Mouse (Mus musculus) monocyte, adult 2 months (primary cell): Measurements from ENCODE around the gene Sun1.

Experiments used
- DNase-seq, 2 experiments: peaks; one replicate each; pipeline ENCODE4 v3.0.0; 2022; ENCODE audit warnings: low spot score in 2 of 2, low read depth in 1 of 2

Gene Sun1

GRCm38 (mm10) chr5:139208183-139208582, 7.7 kb downstream of the Sun1 start:
- DNase-seq, result no peak

- no peak for DNase-seq
These were observed 8.6 kb downstream of the Sun1 start for GRCm38 (mm10) chr5:139208871-139209684.

GRCm38 (mm10) chr5:139209685-139210026, 9.2 kb downstream of the Sun1 start:
- no peak for DNase-seq

- no peak for DNase-seq
These were observed 11.4 kb downstream of the Sun1 start for GRCm38 (mm10) chr5:139211737-139212385.

GRCm38 (mm10) chr5:139214298-139214697, 13.9 kb downstream of the Sun1 start:
- DNase-seq, result no peak

GRCm38 (mm10) chr5:139215184-139215583, 14.7 kb downstream of the Sun1 start:
- no peak for DNase-seq

GRCm38 (mm10) chr5:139216121-139216520, 15.7 kb downstream of the Sun1 start:
- no peak for DNase-seq

- no peak for DNase-seq
These were observed 16.3 kb downstream of the Sun1 start for GRCm38 (mm10) chr5:139216774-139217173.

GRCm38 (mm10) chr5:139220006-139220515, 19.6 kb downstream of the Sun1 start:
- DNase-seq, result no peak

- DNase-seq, result no peak
These were observed 20.2 kb downstream of the Sun1 start for GRCm38 (mm10) chr5:139220610-139221009.

- DNase-seq, result no peak
These were observed 22.9 kb downstream of the Sun1 start for GRCm38 (mm10) chr5:139223331-139223730.

GRCm38 (mm10) chr5:139227236-139227635, 26.8 kb downstream of the Sun1 start:
- DNase-seq, result no peak

- DNase-seq, result no peak
These were observed 27.2 kb downstream of the Sun1 start for GRCm38 (mm10) chr5:139227645-139228044.

GRCm38 (mm10) chr5:139228318-139228717, 27.9 kb downstream of the Sun1 start:
- no peak for DNase-seq

GRCm38 (mm10) chr5:139229716-139230115, 29.3 kb downstream of the Sun1 start:
- no peak for DNase-seq

- no peak for DNase-seq
These were observed 31.6 kb downstream of the Sun1 start for GRCm38 (mm10) chr5:139232083-139232482.

GRCm38 (mm10) chr5:139234423-139234822, 34.0 kb downstream of the Sun1 start:
- DNase-seq, result no peak

- DNase-seq, result no peak
These were observed 37.0 kb downstream of the Sun1 start for GRCm38 (mm10) chr5:139237436-139237835.

GRCm38 (mm10) chr5:139241022-139241761, 40.8 kb downstream of the Sun1 start:
- DNase-seq, result no peak

GRCm38 (mm10) chr5:139243384-139243783, 42.9 kb downstream of the Sun1 start:
- DNase-seq, result no peak

- DNase-seq, result no peak
These were observed 47.3 kb downstream of the Sun1 start for GRCm38 (mm10) chr5:139247767-139248166.

GRCm38 (mm10) chr5:139248846-139249245, 48.4 kb downstream of the Sun1 start:
- DNase-seq, result no peak
